ENCODE assay signal across 12 mouse cellular contexts in the genomic region with DNA sequence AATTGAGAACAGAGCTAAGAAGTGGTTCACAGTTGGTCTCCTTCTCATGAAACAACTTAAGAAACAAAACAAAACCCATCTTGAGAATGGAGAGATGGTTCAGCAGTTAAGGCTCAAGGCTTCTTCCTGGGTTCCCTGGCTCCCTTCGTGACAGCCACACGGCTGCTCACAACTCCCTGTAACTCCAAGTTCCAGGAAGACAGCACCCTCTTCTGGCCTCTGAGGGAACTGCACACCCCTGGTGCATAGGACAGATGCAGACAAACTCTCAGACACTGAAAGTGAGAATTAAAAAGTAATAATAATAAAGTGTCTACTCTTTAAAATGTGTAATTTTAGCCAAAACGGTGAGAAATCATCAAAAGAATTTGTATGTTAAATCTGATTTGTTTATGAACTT. TPM values are rescaled to one million over a fixed set of nuclear protein-coding genes. Genes with fewer than 3 reads are reported as not detected.
DNase-seq lines count a peak whose midpoint lies in the region; ATAC-seq and TF ChIP-seq lines count a peak whose summit lies in the region.
"Had no signal": no experiment of that assay in that cellular context is flagged by ENCODE, and none has a peak within 500 bp of the region (broad histone marks: within the 10 kb centered on the region; RNA-seq: fewer than 3 reads in every experiment).

No protein-coding gene starts in this region.

- H3K9me3 ChIP-seq in kidney, postnatal 0 days (replicated peaks; ENCODE audit: low read length) = no peaks in the 10 kb centered on the region
- peaks cover 4% of the 10 kb centered on the region for H3K9me3 ChIP-seq in G1E (replicated peaks)
- H3K9me3 ChIP-seq: hindbrain, embryonic 15.5 days had no signal

- no peak overlapping the region for H3K27ac ChIP-seq in kidney, postnatal 0 days
- H3K27ac ChIP-seq: hindbrain, embryonic 15.5 days had no signal

- no peaks in the 10 kb centered on the region for H3K27me3 ChIP-seq in kidney, postnatal 0 days (ENCODE audit: insufficient read depth, low read length)
- H3K27me3 ChIP-seq in G1E (ENCODE audit: insufficient read depth, low read length) = no peaks in the 10 kb centered on the region
- no peaks in the 10 kb centered on the region for H3K27me3 ChIP-seq in splenic B cell, adult 2 months (ENCODE audit: control insufficient read depth, insufficient read depth, low read length, poor library complexity, severe bottlenecking)
- H3K27me3 ChIP-seq: hindbrain, embryonic 15.5 days had no signal

- H3K4me2 ChIP-seq in kidney, postnatal 0 days (ENCODE audit: low read length) = no peak overlapping the region
- H3K4me2 ChIP-seq: hindbrain, embryonic 15.5 days had no signal

- 72% methylated on average over 3 of the region's 3 CpGs for WGBS in kidney, postnatal 0 days

- DNase-seq in kidney, postnatal 0 days (ENCODE audit: low spot score) = no peak
- DNase-seq in kidney, adult 18-20 months = no peak
- DNase-seq in CD4-positive helper T cell, adult 2 months (ENCODE audit: low read depth, low spot score) = peak; percentile 53
- DNase-seq in G1E (ENCODE audit: low spot score) = no peak
- DNase-seq in splenic B cell, adult 2 months (ENCODE audit: low read depth, low spot score) = peak; percentile 36
- DNase-seq in layer of hippocampus, postnatal 25 days (ENCODE audit: extremely low spot score in 1 of 2, low spot score in 1 of 2) = no peak
- DNase-seq in layer of hippocampus, adult 9-11 months = no peak
- DNase-seq in right cerebral cortex, adult 18-20 months = no peak
- DNase-seq: cerebellum, adult 2 months; retina, postnatal 1 day had no signal

- H3K4me3 ChIP-seq in kidney, postnatal 0 days (replicated peaks; ENCODE audit: low read depth, low read length) = no peak overlapping the region
- no peak overlapping the region for H3K4me3 ChIP-seq in G1E (ENCODE audit: low read depth, low read length)
- H3K4me3 ChIP-seq: hindbrain, embryonic 15.5 days had no signal

- H3K9ac ChIP-seq in kidney, postnatal 0 days (ENCODE audit: low read depth, low read length) = no peak overlapping the region
- H3K9ac ChIP-seq: hindbrain, embryonic 15.5 days had no signal

- H3K36me3 ChIP-seq in kidney, postnatal 0 days (ENCODE audit: insufficient read depth, low read length) = no peaks in the 10 kb centered on the region
- no peaks in the 10 kb centered on the region for H3K36me3 ChIP-seq in G1E (replicated peaks)
- no peaks in the 10 kb centered on the region for H3K36me3 ChIP-seq in splenic B cell, adult 2 months (ENCODE audit: control insufficient read depth, insufficient read depth, low read length, poor library complexity, severe bottlenecking)
- H3K36me3 ChIP-seq: hindbrain, embryonic 15.5 days had no signal

- peak; percentile 33; the same call in 1 of the 2 replicates for TF ChIP-seq CTCF in kidney, postnatal 0 days (IDR thresholded peaks at IDR 0.05; ENCODE audit: low read depth)
- 0 out of 2 replicates have a peak, but pooled peaks have one; percentile 20 for TF ChIP-seq CTCF in G1E (IDR thresholded peaks at IDR 0.05; ENCODE audit: low read depth, low read length)

- no peaks in the 10 kb centered on the region for H3K4me1 ChIP-seq in kidney, postnatal 0 days (replicated peaks; ENCODE audit: insufficient read depth, low read length)
- H3K4me1 ChIP-seq in G1E (ENCODE audit: insufficient read depth, low read depth, low read length) = no peaks in the 10 kb centered on the region
- H3K4me1 ChIP-seq: hindbrain, embryonic 15.5 days had no signal

- ATAC-seq in kidney, postnatal 0 days (replicated peaks; ENCODE audit: low FRiP score, low read depth) = no peak
- no peak for ATAC-seq in G1E (ENCODE audit: extremely low read depth, insufficient number of reproducible peaks, low FRiP score, poor library complexity, severe bottlenecking)

RNA-seq across cellular contexts. Expression of a gene that starts 29.4 kb away (rescaled TPM):
- polyA plus RNA-seq in kidney, postnatal 0 days (2015; fragmentation: Nextera tagmentation; extraction: Ambion mirVana) = 0.08 TPM in 1 of 2 replicates, not detected in the other
- total RNA-seq in G1E (2014; fragmentation: Nextera tagmentation) (not detected in 2 replicates), G1E (2017) (not detected in 2 replicates)
- not detected in 2 replicates for polyA plus RNA-seq in G1E (2012)
- total RNA-seq in layer of hippocampus, postnatal 25 days (2021) = under 1 TPM; 0.26 to 0.54 TPM
- polyA plus RNA-seq: hindbrain, embryonic 15.5 days; lung, embryonic 16.5 days had no signal

Comparison
In these comparisons a context has a peak if more than half of its experiments do, and no peak if none do; other contexts are left out.
1. DNase-seq: peak in CD4-positive helper T cell, adult 2 months (single experiment) and splenic B cell, adult 2 months (single experiment); none in kidney, postnatal 0 days (single experiment), kidney, adult 18-20 months (single experiment), G1E (single experiment), layer of hippocampus, postnatal 25 days (0 of 2), layer of hippocampus, adult 9-11 months (single experiment) and right cerebral cortex, adult 18-20 months (single experiment).